8 mouse cellular contexts compared by ENCODE assay signal in the genomic region with DNA sequence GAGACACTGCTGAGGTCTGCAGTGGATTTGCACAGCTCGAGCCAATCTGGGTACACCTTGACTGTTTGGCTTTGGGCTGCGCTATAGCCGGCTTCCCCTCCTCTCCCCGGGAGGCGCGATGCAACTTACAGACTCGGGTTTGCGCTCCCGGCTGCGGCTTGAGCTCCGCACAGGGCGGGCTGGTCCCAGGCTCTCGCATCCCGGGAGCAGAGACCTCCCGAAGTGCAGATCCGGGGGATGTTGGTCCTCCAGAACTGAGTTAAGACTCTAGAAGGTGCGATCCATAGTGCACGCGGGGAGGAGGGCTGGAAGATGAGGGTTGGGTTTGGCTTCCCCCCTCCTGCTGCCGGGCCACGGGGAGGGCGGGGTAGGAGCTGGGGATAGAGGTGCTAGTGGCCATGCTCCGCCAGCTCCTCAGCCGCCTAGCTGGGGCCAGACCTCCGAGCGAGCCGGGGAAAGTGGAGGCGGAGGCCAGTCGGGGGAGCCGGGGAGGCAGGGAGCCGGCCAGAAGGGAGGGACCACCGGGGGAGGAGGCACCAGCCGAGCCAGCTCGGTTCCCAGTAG. TPM values are rescaled to one million over a fixed set of nuclear protein-coding genes. Genes with fewer than 3 reads are reported as not detected.
DNase-seq lines count a peak whose midpoint lies in the region; ATAC-seq lines count a peak whose summit lies in the region.

Gene Kcnj8, minus strand, starts transcription at position 560 of the 564 bp plus-strand sequence.

- ATAC-seq in activated CD4-positive, CD25-positive, alpha-beta regulatory T cell, adult 4 months: peak; percentile 30
- ATAC-seq in limb, embryonic 15.5 days (ENCODE audit: insufficient number of reproducible peaks, low FRiP score, low TSS enrichment, low read depth): peak; percentile 84
- peak; percentile 87 for ATAC-seq in midbrain, embryonic 15.5 days (replicated peaks)
- no peak for ATAC-seq in erythroid progenitor cell, adult 5-6 weeks (replicated peaks; ENCODE audit: low FRiP score, poor library complexity, severe bottlenecking)

- peak within 1 kb of the TSS; percentile 47; the same call in 1 of the 2 replicates for H3K27ac ChIP-seq in limb, embryonic 15.5 days
- H3K27ac ChIP-seq in midbrain, embryonic 15.5 days: no peak within 1 kb of the TSS

- peaks cover 45% of the 10 kb centered on the region for H3K27me3 ChIP-seq in limb, embryonic 15.5 days
- peaks cover 57% of the 10 kb centered on the region for H3K27me3 ChIP-seq in midbrain, embryonic 15.5 days (replicated peaks)

- peak within 1 kb of the TSS; percentile 46 for H3K4me3 ChIP-seq in limb, embryonic 15.5 days
- peak within 1 kb of the TSS; percentile 47 for H3K4me3 ChIP-seq in midbrain, embryonic 15.5 days

- no peaks in the 10 kb centered on the region for H3K36me3 ChIP-seq in limb, embryonic 15.5 days
- H3K36me3 ChIP-seq in midbrain, embryonic 15.5 days (replicated peaks): no peaks in the 10 kb centered on the region

- H3K9ac ChIP-seq in limb, embryonic 15.5 days: no peak within 1 kb of the TSS; the same call in 1 of the 2 replicates
- peak within 1 kb of the TSS; percentile 45 for H3K9ac ChIP-seq in midbrain, embryonic 15.5 days

- intact Hi-C loops in gastrocnemius, postnatal 36 days (cut with DNase I): no loop called here

- peak; percentile 23 to 32 for DNase-seq in cerebellum, postnatal 4 days (ENCODE audit: low spot score in 2 of 2)
- peak; percentile 50 to 56 for DNase-seq in gastrocnemius, postnatal 36 days
- DNase-seq in induced T-regulatory cell, adult 2 months (ENCODE audit: low read depth): peak; percentile 11
- DNase-seq in spleen, postnatal 36 days (ENCODE audit: low spot score in 2 of 2): peak; percentile 25 to 30

- peaks cover 19% of the 10 kb centered on the region for H3K4me1 ChIP-seq in limb, embryonic 15.5 days
- peaks cover 24% of the 10 kb centered on the region for H3K4me1 ChIP-seq in midbrain, embryonic 15.5 days

- peak within 1 kb of the TSS; percentile 92 for H3K4me2 ChIP-seq in limb, embryonic 15.5 days
- peak within 1 kb of the TSS; percentile 99 for H3K4me2 ChIP-seq in midbrain, embryonic 15.5 days

- no peaks in the 10 kb centered on the region for H3K9me3 ChIP-seq in limb, embryonic 15.5 days
- no peaks in the 10 kb centered on the region for H3K9me3 ChIP-seq in midbrain, embryonic 15.5 days

- under 1% methylated on average over 34 of the region's 34 CpGs for WGBS in limb, embryonic 15.5 days
- WGBS in midbrain, embryonic 15.5 days: under 1% methylated on average over 34 of the region's 34 CpGs

RNA-seq across cellular contexts. Expression of gene Kcnj8, which starts in this region (rescaled TPM):
- under 1 TPM in 1 of 2 experiments, not detected in 1; 0.20 TPM for polyA plus RNA-seq in activated CD4-positive, CD25-positive, alpha-beta regulatory T cell, adult 4 months (2017; shearing (Covaris generic))
- 10 to 100 TPM in 1 of 2 experiments, 1 to 10 TPM in 1; 6.4 to 10.8 TPM for total RNA-seq in gastrocnemius, postnatal 36 days (2021)
- 11.3 and 17.4 TPM in 2 replicates for polyA plus RNA-seq in limb, embryonic 15.5 days (2015; fragmentation: Nextera tagmentation; extraction: Ambion mirVana)
- polyA plus RNA-seq in midbrain, embryonic 15.5 days (2015; fragmentation: Nextera tagmentation; extraction: Ambion mirVana): 14.8 and 15.8 TPM in 2 replicates
- total RNA-seq in erythroid progenitor cell, adult 5-6 weeks (2015; ENCODE audit: low replicate concordance): not detected in 2 replicates
- not detected in 2 replicates for total RNA-seq in erythroid progenitor cell, adult 5-6 weeks (2017; ENCODE audit: low replicate concordance)

Comparison
In these comparisons a context has a peak if more than half of its experiments do, and no peak if none do; other contexts are left out.
1. RNA of gene Kcnj8 (total RNA-seq): 6.4 to 10.8 TPM in gastrocnemius, postnatal 36 days; not detected in erythroid progenitor cell, adult 5-6 weeks; every median in the first group is over 4 times any median in the second.
2. RNA of gene Kcnj8 (polyA plus RNA-seq): 14.8 to 15.8 TPM in midbrain, embryonic 15.5 days and 11.3 to 17.4 TPM in limb, embryonic 15.5 days; 0.20 TPM in activated CD4-positive, CD25-positive, alpha-beta regulatory T cell, adult 4 months; every median in the first group is over 10 times any median in the second.
3. Peak in ATAC-seq in activated CD4-positive, CD25-positive, alpha-beta regulatory T cell, adult 4 months; RNA of the gene not detected or under 1 TPM.
4. Peak in every context shown above with its lines, with median percentiles within 50 percentile points of each other: DNase-seq.